Mouse (Mus musculus): Measurements from ENCODE around the gene H2afy.

DNA sequence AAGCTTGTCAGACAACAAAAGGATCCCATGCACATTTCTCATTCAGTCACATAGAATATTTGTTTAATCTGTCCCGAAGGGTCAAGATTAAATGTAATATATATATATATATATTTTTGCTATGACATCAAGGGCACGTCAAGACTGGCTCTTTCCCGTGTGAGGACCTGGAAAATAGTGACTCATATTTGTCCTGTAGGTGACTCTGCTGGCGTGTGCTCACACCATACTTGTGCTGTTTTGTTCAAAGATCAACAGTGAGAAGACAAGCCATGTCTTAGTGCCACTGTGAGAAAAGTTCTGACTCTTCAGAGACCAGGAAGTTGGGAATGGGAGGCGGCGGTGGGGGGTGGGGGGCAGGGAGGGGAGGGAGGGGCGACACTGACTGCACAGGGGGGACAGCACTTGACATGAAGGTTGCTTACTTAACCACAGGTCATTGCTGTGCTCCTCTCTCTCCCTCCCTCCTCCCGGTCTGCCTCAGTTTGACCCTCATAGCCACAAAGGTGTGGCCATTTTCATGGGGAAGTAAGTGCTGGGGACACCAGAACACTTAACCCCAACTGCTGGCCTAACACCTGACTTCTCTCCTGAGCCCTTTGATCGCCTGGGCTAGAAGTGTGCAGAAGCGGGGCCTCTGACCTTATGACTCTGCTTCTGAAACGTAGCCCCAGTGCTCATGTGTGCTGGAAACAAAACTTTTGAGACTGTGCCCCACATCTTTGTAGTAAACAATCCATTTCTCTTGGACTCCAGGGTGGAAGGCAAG is 6.4 kb upstream of the H2afy start:
- no peak for TF ChIP-seq FLI1 (IDR thresholded peaks at IDR 0.05; ENCODE audit: low read length)
- no peak for TF ChIP-seq GATA1 (IDR thresholded peaks at IDR 0.05; ENCODE audit: borderline replicate concordance, low read length)

All from megakaryocyte, embryonic 14.5 days (primary cell).